Mouse (Mus musculus): ENCODE measurements around the gene Gm8050.
"Not testable (repeated sequence)": the region's sequence is repeated elsewhere in the genome, so short reads cannot be mapped to it uniquely, and the experiment has no call there.

The Gm8050 gene

GRCm38 (mm10) chr14:6720151-6720550 lies at the start of gene Gm8050:
Gm8050 (minus strand) TSS chr14:6720251.
- not testable (repeated sequence) for DNase-seq

GRCm38 (mm10) chr14:6757231-6757536 lies 37.1 kb upstream of the Gm8050 start:
- peak; percentile 5 to 14 for DNase-seq

- DNase-seq = peak; percentile 5
Measured at GRCm38 (mm10) chr14:6756384-6757230, 36.6 kb upstream of the Gm8050 start.

DNA sequence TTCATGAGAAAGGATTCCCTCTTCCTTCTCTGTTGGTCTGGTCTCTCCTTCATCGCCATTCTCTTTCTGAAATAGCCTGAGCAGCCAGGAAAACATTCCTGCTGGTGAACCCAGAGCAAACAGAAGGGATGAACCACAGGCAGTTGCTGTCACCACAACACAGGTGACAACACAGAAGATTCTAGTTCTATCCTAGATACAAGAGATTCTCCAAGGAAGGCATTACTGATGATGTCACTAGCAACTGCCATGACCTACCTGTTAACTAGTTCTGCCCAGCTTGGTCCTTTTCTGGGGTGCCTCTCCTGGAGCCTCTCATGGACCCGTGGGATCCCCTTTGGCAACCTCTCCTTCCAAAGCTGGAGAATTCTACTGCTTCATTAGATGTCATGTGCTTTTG lies 22.2 kb upstream of the Gm8050 start, which contains the start of gene Gm3636:
TSS of gene Gm3636 (minus strand) at position 101 of the 400 bp plus-strand sequence.
- not testable (repeated sequence) for DNase-seq

DNA sequence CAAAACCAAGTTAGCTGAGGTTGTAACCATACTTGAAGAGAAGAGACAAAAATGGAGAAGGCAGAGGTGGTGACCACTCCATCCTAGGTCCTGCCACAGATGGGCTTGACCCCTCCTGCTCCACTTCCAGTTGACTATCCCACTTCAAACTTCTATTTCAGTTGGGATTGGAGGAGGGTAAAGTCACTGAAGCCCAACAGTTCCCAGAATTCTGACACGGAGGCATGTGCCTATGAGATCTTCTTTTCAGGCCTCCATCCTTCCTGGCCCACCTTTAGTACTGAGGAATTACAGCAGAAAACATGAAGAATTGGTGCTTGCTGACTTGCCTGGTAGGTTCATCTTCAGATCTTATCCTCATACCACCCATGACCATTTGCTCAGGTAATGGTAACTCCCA lies 36.0 kb downstream of the Gm8050 start, which contains the start of gene Gm10251:
TSS of gene Gm10251 (minus strand) at position 101 of the 400 bp plus-strand sequence.
- DNase-seq = not testable (repeated sequence)
